Mouse (Mus musculus): Measurements from ENCODE around the gene Mynn. TPM values are rescaled to one million over a fixed set of nuclear protein-coding genes. Genes with fewer than 3 reads are reported as not detected.

Gene Mynn
- polyA plus RNA-seq, 1 experiment from 2014 or later: 39.9 TPM

DNA sequence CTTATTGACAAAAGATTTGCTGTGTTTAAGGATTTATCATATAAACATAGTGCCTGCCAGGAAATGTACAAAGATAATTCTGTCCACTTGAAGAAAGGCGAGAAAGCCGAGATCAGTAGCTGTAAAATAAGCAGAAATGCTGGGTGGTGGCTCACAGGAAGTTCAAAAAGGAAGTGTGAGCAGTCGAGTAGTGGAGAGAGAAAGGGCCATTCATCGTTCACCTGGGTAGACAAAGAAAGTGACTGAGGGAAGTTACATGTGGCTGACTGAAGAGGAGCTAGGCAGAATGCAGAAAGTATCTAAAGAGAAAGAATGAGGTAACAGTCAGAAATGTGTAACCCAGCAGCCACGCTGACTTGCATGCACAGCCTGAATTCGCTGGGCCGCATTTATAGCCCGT is 18.3 kb downstream of the Mynn start:
- H3K4me3 ChIP-seq (replicated peaks; ENCODE audit: low read length): no peak overlapping the region
- WGBS: 87% methylated on average over 8 of the region's 8 CpGs
- no peaks in the 10 kb centered on the region for H3K27me3 ChIP-seq (replicated peaks; ENCODE audit: control insufficient read depth, insufficient read depth, low read length)
- no peak overlapping the region for H3K27ac ChIP-seq (ENCODE audit: low read length)
- no peak for ATAC-seq
- no peaks in the 10 kb centered on the region for H3K4me1 ChIP-seq (replicated peaks; ENCODE audit: control insufficient read depth, insufficient read depth, low read length)
- peaks cover 16% of the 10 kb centered on the region for H3K36me3 ChIP-seq (ENCODE audit: control insufficient read depth, insufficient read depth)
- no peak overlapping the region for H3K9ac ChIP-seq (replicated peaks; ENCODE audit: low read depth, low read length)
- H3K4me2 ChIP-seq (ENCODE audit: low read length): no peak overlapping the region
- no peaks in the 10 kb centered on the region for H3K9me3 ChIP-seq (ENCODE audit: control insufficient read depth, low read length)

- Histone ChIP-seq H3K4me3 (replicated peaks; ENCODE audit: low read length) (no peak overlapping the region), H3K9me3 (ENCODE audit: control insufficient read depth, low read length) (no peaks in the 10 kb centered on the region), H3K4me1 (replicated peaks; ENCODE audit: control insufficient read depth, insufficient read depth, low read length) (no peaks in the 10 kb centered on the region), H3K27ac (ENCODE audit: low read length) (no peak overlapping the region), H3K4me2 (ENCODE audit: low read length) (no peak overlapping the region), H3K9ac (replicated peaks; ENCODE audit: low read depth, low read length) (no peak overlapping the region), H3K27me3 (replicated peaks; ENCODE audit: control insufficient read depth, insufficient read depth, low read length) (no peaks in the 10 kb centered on the region), H3K36me3 (ENCODE audit: control insufficient read depth, insufficient read depth) (no peaks in the 10 kb centered on the region)
- ATAC-seq: no peak
- WGBS: 54% methylated on average over 3 of the region's 3 CpGs
Measured at GRCm38 (mm10) chr3:30633681-30634080, 31.8 kb downstream of the Mynn start.

DNA sequence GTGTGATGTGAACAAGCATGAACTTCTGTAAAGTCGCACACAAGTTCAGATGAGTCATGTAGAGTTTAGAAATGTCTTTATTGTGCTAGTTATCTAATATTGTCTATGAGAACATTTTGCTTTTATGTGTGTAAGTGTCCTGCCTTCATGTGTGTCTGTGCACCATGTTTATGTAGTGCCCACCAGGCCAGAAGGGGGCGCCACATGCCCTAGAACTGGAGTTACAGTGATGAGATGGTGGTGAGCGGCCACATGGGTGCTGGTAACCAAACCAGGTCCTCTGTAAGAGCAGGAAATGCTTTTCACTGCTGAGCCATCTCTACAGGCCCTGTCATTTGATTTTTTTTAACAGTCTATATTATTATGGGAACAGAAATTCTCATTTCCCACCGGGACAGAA is 33.8 kb downstream of the Mynn start:
- no peak for ATAC-seq
- WGBS: 81% methylated on average over 4 of the region's 4 CpGs
- Histone ChIP-seq H3K4me1 (replicated peaks; ENCODE audit: control insufficient read depth, insufficient read depth, low read length) (no peaks in the 10 kb centered on the region), H3K4me3 (replicated peaks; ENCODE audit: low read length) (no peak overlapping the region), H3K36me3 (ENCODE audit: control insufficient read depth, insufficient read depth) (no peaks in the 10 kb centered on the region), H3K4me2 (ENCODE audit: low read length) (no peak overlapping the region), H3K9ac (replicated peaks; ENCODE audit: low read depth, low read length) (no peak overlapping the region), H3K9me3 (ENCODE audit: control insufficient read depth, low read length) (no peaks in the 10 kb centered on the region), H3K27ac (ENCODE audit: low read length) (no peak overlapping the region), H3K27me3 (replicated peaks; ENCODE audit: control insufficient read depth, insufficient read depth, low read length) (no peaks in the 10 kb centered on the region)

DNA sequence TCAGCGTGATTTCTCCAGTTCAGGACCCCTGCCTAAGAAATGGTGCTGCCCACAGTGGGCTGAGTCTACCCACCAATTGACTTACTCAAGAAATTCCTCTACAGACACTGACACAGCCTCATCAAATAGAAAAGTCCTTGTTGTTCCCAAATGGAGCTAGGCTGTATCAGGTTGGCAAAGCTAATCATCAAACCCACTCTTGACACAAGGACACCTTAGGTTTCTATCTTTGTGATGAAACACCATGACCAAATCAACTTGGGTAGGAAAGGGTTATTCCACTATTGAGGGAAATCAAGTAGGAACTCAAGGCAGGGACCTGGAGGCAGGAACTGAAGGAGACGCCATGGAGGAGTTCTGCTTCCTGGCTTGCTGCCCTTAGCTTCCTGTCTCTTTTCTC is 42.3 kb downstream of the Mynn start, which contains the start of gene Lrriq4:
Gene Lrriq4, plus strand, starts transcription at position 301 of the 400 bp plus-strand sequence.
- no peak within 1 kb of the TSS for H3K27ac ChIP-seq (ENCODE audit: low read length)
- no peaks in the 10 kb centered on the region for H3K36me3 ChIP-seq (ENCODE audit: control insufficient read depth, insufficient read depth)
- H3K4me2 ChIP-seq (ENCODE audit: low read length): no peak within 1 kb of the TSS
- 68% methylated on average over 2 of the region's 2 CpGs for WGBS
- H3K9me3 ChIP-seq (ENCODE audit: control insufficient read depth, low read length): no peaks in the 10 kb centered on the region
- peaks cover 3% of the 10 kb centered on the region for H3K27me3 ChIP-seq (replicated peaks; ENCODE audit: control insufficient read depth, insufficient read depth, low read length)
- H3K4me1 ChIP-seq (replicated peaks; ENCODE audit: control insufficient read depth, insufficient read depth, low read length): peaks cover 4% of the 10 kb centered on the region
- ATAC-seq: no peak
- H3K9ac ChIP-seq (replicated peaks; ENCODE audit: low read depth, low read length): no peak within 1 kb of the TSS
- no peak within 1 kb of the TSS for H3K4me3 ChIP-seq (replicated peaks; ENCODE audit: low read length)

DNA sequence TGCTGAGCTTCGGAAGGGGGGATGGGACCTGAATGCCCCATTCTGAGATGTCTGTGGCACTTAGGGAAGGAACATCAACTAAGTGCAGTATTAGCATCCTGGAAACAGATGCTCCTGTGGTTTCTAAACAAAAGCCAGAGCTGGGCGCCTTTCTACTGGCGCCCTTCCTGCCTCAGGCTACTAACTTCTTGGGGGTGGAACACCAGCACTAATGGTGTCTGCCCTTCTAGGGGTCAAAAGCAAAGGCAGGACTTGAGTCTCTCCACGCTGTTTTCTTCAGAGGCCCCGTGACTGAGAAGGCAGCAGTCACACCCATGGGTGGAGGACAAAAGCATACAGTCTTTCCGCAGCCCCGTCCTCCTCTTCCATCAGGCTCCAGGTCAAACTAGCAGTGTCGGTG is 44.9 kb downstream of the Mynn start:
- no peak overlapping the region for H3K4me3 ChIP-seq (replicated peaks; ENCODE audit: low read length)
- H3K9ac ChIP-seq (replicated peaks; ENCODE audit: low read depth, low read length): no peak overlapping the region
- H3K9me3 ChIP-seq (ENCODE audit: control insufficient read depth, low read length): no peaks in the 10 kb centered on the region
- no peak for ATAC-seq
- peaks cover 9% of the 10 kb centered on the region for H3K27me3 ChIP-seq (replicated peaks; ENCODE audit: control insufficient read depth, insufficient read depth, low read length)
- H3K27ac ChIP-seq (ENCODE audit: low read length): no peak overlapping the region
- no peak overlapping the region for H3K4me2 ChIP-seq (ENCODE audit: low read length)
- no peaks in the 10 kb centered on the region for H3K36me3 ChIP-seq (ENCODE audit: control insufficient read depth, insufficient read depth)
- WGBS: 53% methylated on average over 8 of the region's 8 CpGs
- peaks cover 12% of the 10 kb centered on the region for H3K4me1 ChIP-seq (replicated peaks; ENCODE audit: control insufficient read depth, insufficient read depth, low read length)

DNA sequence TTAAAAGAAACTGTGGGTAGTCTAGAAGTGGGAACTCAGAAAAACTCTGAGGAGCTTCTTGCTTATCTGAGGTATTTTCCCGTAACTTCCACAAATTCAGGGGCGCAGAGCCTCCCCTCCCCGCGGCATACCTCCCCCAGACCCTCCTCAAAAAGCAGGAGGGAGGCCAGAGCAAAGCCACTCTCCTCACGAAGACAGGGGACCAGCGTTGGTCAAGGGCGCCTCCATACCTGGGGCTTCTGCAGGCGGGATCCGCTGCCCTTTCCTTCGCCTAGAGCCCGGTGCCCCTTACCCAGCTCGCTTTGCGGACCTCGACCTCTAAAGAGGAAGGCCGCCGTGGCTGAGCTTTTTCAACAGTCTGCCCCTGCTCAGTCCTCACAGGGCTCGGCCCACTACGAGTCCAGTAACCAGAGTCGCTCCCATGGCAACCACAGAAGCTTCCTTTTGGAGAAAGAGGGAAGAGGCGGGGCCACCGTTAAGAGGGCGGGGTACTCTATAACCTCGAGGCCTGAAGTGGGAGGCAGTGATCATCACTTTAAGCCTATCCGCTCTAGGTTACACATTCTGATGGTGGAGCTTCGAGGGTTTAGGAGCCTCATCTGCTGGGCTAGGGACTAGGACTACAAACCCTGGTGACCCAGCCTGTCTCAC is 45.7 kb downstream of the Mynn start, which contains the start of gene Lrrc34:
Gene Lrrc34, minus strand, starts transcription at position 430 of the 651 bp plus-strand sequence.
- H3K4me1 ChIP-seq (replicated peaks; ENCODE audit: control insufficient read depth, insufficient read depth, low read length): peaks cover 12% of the 10 kb centered on the region
- peak within 1 kb of the TSS; percentile 24; the same call in 1 of the 2 replicates for H3K9ac ChIP-seq (replicated peaks; ENCODE audit: low read depth, low read length)
- H3K27me3 ChIP-seq (replicated peaks; ENCODE audit: control insufficient read depth, insufficient read depth, low read length): peaks cover 9% of the 10 kb centered on the region
- H3K9me3 ChIP-seq (ENCODE audit: control insufficient read depth, low read length): no peaks in the 10 kb centered on the region
- peak; percentile 89 for ATAC-seq
- no peaks in the 10 kb centered on the region for H3K36me3 ChIP-seq (ENCODE audit: control insufficient read depth, insufficient read depth)
- WGBS: 3% methylated on average over 25 of the region's 25 CpGs
- peak within 1 kb of the TSS; percentile 52 for H3K4me2 ChIP-seq (ENCODE audit: low read length)
- peak within 1 kb of the TSS; percentile 28 for H3K4me3 ChIP-seq (replicated peaks; ENCODE audit: low read length)
- no peak within 1 kb of the TSS for H3K27ac ChIP-seq (ENCODE audit: low read length)

GRCm38 (mm10) chr3:30648466-30648865 is 46.6 kb downstream of the Mynn start:
- no peak overlapping the region for H3K9ac ChIP-seq (replicated peaks; ENCODE audit: low read depth, low read length)
- H3K4me1 ChIP-seq (replicated peaks; ENCODE audit: control insufficient read depth, insufficient read depth, low read length): peaks cover 12% of the 10 kb centered on the region
- H3K9me3 ChIP-seq (ENCODE audit: control insufficient read depth, low read length): no peaks in the 10 kb centered on the region
- no peak overlapping the region for H3K4me2 ChIP-seq (ENCODE audit: low read length)
- no peak overlapping the region for H3K27ac ChIP-seq (ENCODE audit: low read length)
- WGBS: 90% methylated on average over 2 of the region's 2 CpGs
- H3K4me3 ChIP-seq (replicated peaks; ENCODE audit: low read length): no peak overlapping the region
- ATAC-seq: no peak
- H3K36me3 ChIP-seq (ENCODE audit: control insufficient read depth, insufficient read depth): no peaks in the 10 kb centered on the region
- H3K27me3 ChIP-seq (replicated peaks; ENCODE audit: control insufficient read depth, insufficient read depth, low read length): peaks cover 9% of the 10 kb centered on the region

- WGBS: under 1% methylated on average over 41 of the region's 41 CpGs
Measured at GRCm38 (mm10) chr3:30650062-30650841, 48.4 kb downstream of the Mynn start.

DNA sequence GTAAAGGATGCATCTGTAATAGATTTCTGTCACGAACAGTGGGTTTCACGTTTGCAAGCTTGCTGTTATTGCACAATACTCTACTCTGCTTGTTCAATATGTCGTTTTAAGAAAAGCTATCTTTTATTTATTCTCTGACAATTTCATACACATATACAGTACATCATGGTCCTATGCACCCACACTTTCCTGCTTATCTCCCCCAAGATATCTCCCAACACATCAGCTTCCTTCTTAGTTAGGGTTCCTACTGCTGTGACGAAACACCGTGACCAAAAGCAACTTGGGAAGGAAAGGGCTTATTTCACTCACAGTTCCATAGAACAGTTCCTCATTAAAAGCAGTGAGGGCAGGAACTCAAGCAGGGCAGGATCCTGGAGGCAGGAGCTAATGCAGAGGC is 54.1 kb downstream of the Mynn start:
- no peak overlapping the region for H3K9ac ChIP-seq (replicated peaks; ENCODE audit: low read depth, low read length)
- no peaks in the 10 kb centered on the region for H3K36me3 ChIP-seq (ENCODE audit: control insufficient read depth, insufficient read depth)
- WGBS: 86% methylated on average over 5 of the region's 5 CpGs
- H3K4me3 ChIP-seq (replicated peaks; ENCODE audit: low read length): no peak overlapping the region
- H3K9me3 ChIP-seq (ENCODE audit: control insufficient read depth, low read length): no peaks in the 10 kb centered on the region
- H3K27ac ChIP-seq (ENCODE audit: low read length): no peak overlapping the region
- ATAC-seq: no peak
- no peaks in the 10 kb centered on the region for H3K27me3 ChIP-seq (replicated peaks; ENCODE audit: control insufficient read depth, insufficient read depth, low read length)
- H3K4me2 ChIP-seq (ENCODE audit: low read length): no peak overlapping the region
- H3K4me1 ChIP-seq (replicated peaks; ENCODE audit: control insufficient read depth, insufficient read depth, low read length): no peaks in the 10 kb centered on the region

More at GRCm38 (mm10) chr3:30650062-30650841, 48.4 kb downstream of the Mynn start:
- H3K4me3 ChIP-seq (replicated peaks; ENCODE audit: low read length): peak overlapping the region; percentile 41
- peak; percentile 55; the same call in 1 of the 2 replicates for ATAC-seq
- H3K36me3 ChIP-seq (ENCODE audit: control insufficient read depth, insufficient read depth): no peaks in the 10 kb centered on the region
- peak overlapping the region; percentile 64 for H3K4me2 ChIP-seq (ENCODE audit: low read length)
- no peak overlapping the region for H3K27ac ChIP-seq (ENCODE audit: low read length)
- no peaks in the 10 kb centered on the region for H3K9me3 ChIP-seq (ENCODE audit: control insufficient read depth, low read length)
- H3K4me1 ChIP-seq (replicated peaks; ENCODE audit: control insufficient read depth, insufficient read depth, low read length): peaks cover 12% of the 10 kb centered on the region
- H3K27me3 ChIP-seq (replicated peaks; ENCODE audit: control insufficient read depth, insufficient read depth, low read length): peaks cover 9% of the 10 kb centered on the region
- H3K9ac ChIP-seq (replicated peaks; ENCODE audit: low read depth, low read length): peak overlapping the region; percentile 38; the same call in 1 of the 2 replicates
